ENCODE assay signal across 8 mouse cellular contexts in the genomic region with DNA sequence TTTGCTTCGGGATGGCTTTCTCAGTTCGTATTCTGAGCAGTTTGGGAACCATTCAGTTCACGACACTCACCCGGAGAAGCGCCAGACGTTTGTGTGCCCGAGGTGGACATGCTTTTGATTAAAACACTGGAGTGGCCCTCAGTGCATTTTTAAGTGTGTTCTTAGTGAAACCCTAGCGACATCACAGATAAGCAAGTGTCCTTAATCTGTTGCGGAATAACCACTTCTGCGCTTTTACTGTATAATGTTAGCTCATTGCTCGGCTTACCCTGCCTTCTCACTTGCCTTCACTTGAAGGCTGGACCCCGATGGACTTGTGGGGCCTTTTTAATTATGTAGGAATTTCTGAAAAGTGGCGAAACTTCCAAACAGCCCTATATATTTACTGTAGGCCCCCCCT. TPM values are rescaled to one million over a fixed set of nuclear protein-coding genes. Genes with fewer than 3 reads are reported as not detected.
A peak's percentile ranks its signal among the peaks of the same experiment; 100 is the strongest.
DNase-seq lines count a peak whose midpoint lies in the region; ATAC-seq and TF ChIP-seq lines count a peak whose summit lies in the region.

No protein-coding gene starts in this region.

- H3K36me3 ChIP-seq in heart, embryonic 11.5 days (ENCODE audit: control insufficient read depth, insufficient read depth, low read length): peaks cover 19% of the 10 kb centered on the region
- H3K36me3 ChIP-seq in E14TG2a.4 (ENCODE audit: insufficient read depth, low read length) (peaks cover 65% of the 10 kb centered on the region), macrophage (ENCODE audit: inconsistent target) (peaks cover 6% of the 10 kb centered on the region; the same call in 1 of the 2 replicates)
- peaks cover 20% of the 10 kb centered on the region for H3K36me3 ChIP-seq in forebrain, postnatal 0 days (ENCODE audit: insufficient read depth)

- no peak for ATAC-seq in heart, embryonic 11.5 days (replicated peaks; ENCODE audit: insufficient number of reproducible peaks, low FRiP score, low TSS enrichment)
- ATAC-seq in forebrain, postnatal 0 days: no peak
- ATAC-seq in frontal cortex, adult (ENCODE audit: low TSS enrichment): no peak; the same call in 1 of the 2 replicates

- no peak for DNase-seq in heart, adult 9 months (ENCODE audit: low spot score in 2 of 2)
- DNase-seq in forebrain, postnatal 0 days: no peak
- DNase-seq in right cerebral cortex, adult 2 months (ENCODE audit: low spot score in 2 of 2): no peak
- no peak for DNase-seq in ovary, postnatal 14 days (ENCODE audit: low spot score)

- TF ChIP-seq CTCF in E14TG2a.4 (conservative IDR thresholded peaks at IDR 0.05; ENCODE audit: low read length): no peak
- no peak for TF ChIP-seq CTCF in forebrain, postnatal 0 days (IDR thresholded peaks at IDR 0.05; ENCODE audit: low read depth)

- WGBS in heart, embryonic 11.5 days (ENCODE audit: insufficient replicate concordance): 5% methylated on average over 13 of the region's 13 CpGs
- WGBS in forebrain, postnatal 0 days: 3% methylated on average over 13 of the region's 13 CpGs
- 6% methylated on average over 13 of the region's 13 CpGs for WGBS in macrophage (ENCODE audit: missing documents)

- peaks cover 51% of the 10 kb centered on the region for H3K79me2 ChIP-seq in macrophage (ENCODE audit: inconsistent target)

- no peaks in the 10 kb centered on the region for H3K27me3 ChIP-seq in heart, embryonic 11.5 days (ENCODE audit: control insufficient read depth, insufficient read depth, low read length)
- H3K27me3 ChIP-seq in E14TG2a.4 (ENCODE audit: insufficient read depth, low read length): no peaks in the 10 kb centered on the region
- H3K27me3 ChIP-seq in forebrain, postnatal 0 days (ENCODE audit: insufficient read depth, low read length): no peaks in the 10 kb centered on the region

- H3K9ac ChIP-seq in heart, embryonic 11.5 days (ENCODE audit: low read depth, low read length): peak overlapping the region; percentile 96
- H3K9ac ChIP-seq in forebrain, postnatal 0 days: peak overlapping the region; percentile 63

- peak overlapping the region; percentile 90 for H3K27ac ChIP-seq in heart, embryonic 11.5 days (ENCODE audit: low read depth, low read length)
- peak overlapping the region; percentile 89 for H3K27ac ChIP-seq in forebrain, postnatal 0 days (ENCODE audit: low read depth, low read length)
- H3K27ac ChIP-seq in macrophage: peak overlapping the region; percentile 51

- peak overlapping the region; percentile 67 for H3K4me2 ChIP-seq in heart, embryonic 11.5 days
- H3K4me2 ChIP-seq in forebrain, postnatal 0 days (ENCODE audit: low read depth): peak overlapping the region; percentile 60

- peak overlapping the region; percentile 89 for H3K4me3 ChIP-seq in heart, embryonic 11.5 days (ENCODE audit: low read depth, low read length)
- peak overlapping the region; percentile 95 for H3K4me3 ChIP-seq in E14TG2a.4 (replicated peaks; ENCODE audit: low read length)
- H3K4me3 ChIP-seq in forebrain, postnatal 0 days (ENCODE audit: low read depth, low read length): peak overlapping the region; percentile 57
- peak overlapping the region; percentile 79 for H3K4me3 ChIP-seq in macrophage (ENCODE audit: inconsistent target)

- H3K9me3 ChIP-seq in heart, embryonic 11.5 days (replicated peaks; ENCODE audit: control insufficient read depth, low read length): no peaks in the 10 kb centered on the region
- H3K9me3 ChIP-seq in E14TG2a.4 (ENCODE audit: low read length): no peaks in the 10 kb centered on the region
- no peaks in the 10 kb centered on the region for H3K9me3 ChIP-seq in forebrain, postnatal 0 days (ENCODE audit: low read length)

- peaks cover 6% of the 10 kb centered on the region for H3K4me1 ChIP-seq in heart, embryonic 11.5 days (ENCODE audit: control insufficient read depth, insufficient read depth, low read length)
- peaks cover 48% of the 10 kb centered on the region for H3K4me1 ChIP-seq in E14TG2a.4 (replicated peaks; ENCODE audit: low read depth, low read length)
- H3K4me1 ChIP-seq in forebrain, postnatal 0 days (ENCODE audit: insufficient read depth): peaks cover 9% of the 10 kb centered on the region; the same call in 1 of the 2 replicates

RNA-seq across cellular contexts. Expression of a gene that starts 0.7 kb away (rescaled TPM):
- polyA plus RNA-seq in heart, embryonic 11.5 days (2014; fragmentation: Nextera tagmentation; extraction: Ambion mirVana): 40.1 and 41.8 TPM in 2 replicates
- 65.5 and 72.5 TPM in 2 replicates for total RNA-seq in forebrain, postnatal 0 days (2014; rRNA removed)
- 47.0 and 49.6 TPM in 2 replicates for polyA plus RNA-seq in forebrain, postnatal 0 days (2015; fragmentation: Nextera tagmentation; extraction: Ambion mirVana)
- 10 to 100 TPM in 24 of 26 experiments, 1 to 10 TPM in 2; 6.7 to 66.1 (median 20.5) TPM for total RNA-seq in macrophage (2018; cell fraction: chromatin; rRNA removed)
- 10 to 100 TPM in 15 of 26 experiments, 1 to 10 TPM in 11; 6.6 to 15.0 (median 10.6) TPM for total RNA-seq in macrophage (2018; cell fraction: cytosol; rRNA removed)
- 10 to 100 TPM in 18 of 26 experiments, 1 to 10 TPM in 8; 5.4 to 55.3 (median 12.9) TPM for total RNA-seq in macrophage (2018; cell fraction: nucleus; rRNA removed)
- polyA plus RNA-seq in macrophage (2018): 9.7 to 30.4 TPM (median 17.5 TPM) in 3 replicates

RNA-seq across cellular contexts. Expression of a gene that starts 0.7 kb away (rescaled TPM):
- polyA plus RNA-seq in heart, embryonic 11.5 days (2014; fragmentation: Nextera tagmentation; extraction: Ambion mirVana): 27.2 and 31.7 TPM in 2 replicates
- 59.3 and 73.1 TPM in 2 replicates for total RNA-seq in forebrain, postnatal 0 days (2014; rRNA removed)
- polyA plus RNA-seq in forebrain, postnatal 0 days (2015; fragmentation: Nextera tagmentation; extraction: Ambion mirVana): 32.4 and 36.3 TPM in 2 replicates
- 100 to 1,000 TPM in 1 of 26 experiments, 10 to 100 TPM in 25; 47.2 to 110 (median 65.9) TPM for total RNA-seq in macrophage (2018; cell fraction: chromatin; rRNA removed)
- 10 to 100 TPM; 16.5 to 30.5 (median 23.5) TPM for total RNA-seq in macrophage (2018; cell fraction: cytosol; rRNA removed)
- 100 to 1,000 TPM in 2 of 26 experiments, 10 to 100 TPM in 24; 34.0 to 117 (median 67.3) TPM for total RNA-seq in macrophage (2018; cell fraction: nucleus; rRNA removed)
- 28.1 to 38.1 TPM (median 29.3 TPM) in 3 replicates for polyA plus RNA-seq in macrophage (2018)

RNA-seq across cellular contexts. Expression of a gene that starts 42.8 kb away (rescaled TPM):
- polyA plus RNA-seq in heart, embryonic 11.5 days (2014; fragmentation: Nextera tagmentation; extraction: Ambion mirVana): 64.5 and 67.4 TPM in 2 replicates
- total RNA-seq in forebrain, postnatal 0 days (2014; rRNA removed): 29.9 and 43.6 TPM in 2 replicates
- 48.9 and 50.8 TPM in 2 replicates for polyA plus RNA-seq in forebrain, postnatal 0 days (2015; fragmentation: Nextera tagmentation; extraction: Ambion mirVana)
- total RNA-seq in macrophage (2018; cell fraction: chromatin; rRNA removed): 10 to 100 TPM in 13 of 26 experiments, 1 to 10 TPM in 13; 4.6 to 16.6 (median 9.9) TPM
- 1 to 10 TPM; 3.3 to 5.8 (median 4.6) TPM for total RNA-seq in macrophage (2018; cell fraction: cytosol; rRNA removed)
- total RNA-seq in macrophage (2018; cell fraction: nucleus; rRNA removed): 10 to 100 TPM in 13 of 26 experiments, 1 to 10 TPM in 13; 3.4 to 26.8 (median 9.7) TPM
- 4.4 to 10.2 TPM (median 4.9 TPM) in 3 replicates for polyA plus RNA-seq in macrophage (2018)
